Mouse (Mus musculus): ENCODE results near the gene Akt2. TPM values are rescaled to one million over a fixed set of nuclear protein-coding genes. Genes with fewer than 3 reads are reported as not detected.
A peak's percentile ranks its signal among the peaks of the same experiment; 100 is the strongest.

Akt2 gene
- polyA plus RNA-seq, 1 experiment from 2014 or later: 75.3 TPM

- H3K4me3 ChIP-seq (replicated peaks; ENCODE audit: low read depth, low read length): no peak overlapping the region
- no peaks in the 10 kb centered on the region for H3K27me3 ChIP-seq (ENCODE audit: insufficient read depth, low read length)
- WGBS: 84% methylated on average over 5 of the region's 5 CpGs
- no peaks in the 10 kb centered on the region for H3K4me1 ChIP-seq (replicated peaks; ENCODE audit: insufficient read depth, low read length)
- ATAC-seq (replicated peaks; ENCODE audit: low FRiP score, low read depth): no peak
- peaks cover 54% of the 10 kb centered on the region for H3K36me3 ChIP-seq (ENCODE audit: insufficient read depth, low read length)
- H3K4me2 ChIP-seq (ENCODE audit: low read length): no peak overlapping the region
- no peak for TF ChIP-seq CTCF (IDR thresholded peaks at IDR 0.05; ENCODE audit: low read depth)
- no peak for DNase-seq (ENCODE audit: low spot score)
- no peak overlapping the region for H3K9ac ChIP-seq (ENCODE audit: low read depth, low read length)
- H3K27ac ChIP-seq: no peak overlapping the region
- H3K9me3 ChIP-seq (replicated peaks; ENCODE audit: low read length): no peaks in the 10 kb centered on the region
These were observed 21.6 kb upstream of the Akt2 start for GRCm38 (mm10) chr7:27569580-27570224.

- Histone ChIP-seq H3K4me2 (ENCODE audit: low read length) (no peak overlapping the region), H3K4me3 (replicated peaks; ENCODE audit: low read depth, low read length) (no peak overlapping the region), H3K27me3 (ENCODE audit: insufficient read depth, low read length) (no peaks in the 10 kb centered on the region), H3K27ac (no peak overlapping the region), H3K9ac (ENCODE audit: low read depth, low read length) (no peak overlapping the region), H3K4me1 (replicated peaks; ENCODE audit: insufficient read depth, low read length) (no peaks in the 10 kb centered on the region), H3K36me3 (ENCODE audit: insufficient read depth, low read length) (peaks cover 57% of the 10 kb centered on the region), H3K9me3 (replicated peaks; ENCODE audit: low read length) (no peaks in the 10 kb centered on the region)
- ATAC-seq (replicated peaks; ENCODE audit: low FRiP score, low read depth) (no peak), DNase-seq (ENCODE audit: low spot score) (no peak)
- WGBS: 97% methylated on average over 4 of the region's 4 CpGs
- TF ChIP-seq CTCF (IDR thresholded peaks at IDR 0.05; ENCODE audit: low read depth): no peak
These were observed 19.2 kb upstream of the Akt2 start for GRCm38 (mm10) chr7:27572133-27572532.

GRCm38 (mm10) chr7:27574124-27574880, 17.1 kb upstream of the Akt2 start:
- Histone ChIP-seq H3K9ac (ENCODE audit: low read depth, low read length) (no peak overlapping the region), H3K36me3 (ENCODE audit: insufficient read depth, low read length) (peaks cover 57% of the 10 kb centered on the region), H3K4me2 (ENCODE audit: low read length) (no peak overlapping the region), H3K27ac (no peak overlapping the region), H3K9me3 (replicated peaks; ENCODE audit: low read length) (no peaks in the 10 kb centered on the region), H3K4me1 (replicated peaks; ENCODE audit: insufficient read depth, low read length) (no peaks in the 10 kb centered on the region), H3K4me3 (replicated peaks; ENCODE audit: low read depth, low read length) (no peak overlapping the region), H3K27me3 (ENCODE audit: insufficient read depth, low read length) (no peaks in the 10 kb centered on the region)
- no peak for DNase-seq (ENCODE audit: low spot score)
- WGBS: 91% methylated on average over 14 of the region's 14 CpGs
- no peak for TF ChIP-seq CTCF (IDR thresholded peaks at IDR 0.05; ENCODE audit: low read depth)
- ATAC-seq (replicated peaks; ENCODE audit: low FRiP score, low read depth): no peak

GRCm38 (mm10) chr7:27576914-27577313, 14.4 kb upstream of the Akt2 start:
- peak; percentile 65 for TF ChIP-seq CTCF (IDR thresholded peaks at IDR 0.05; ENCODE audit: low read depth)
- Histone ChIP-seq H3K27me3 (ENCODE audit: insufficient read depth, low read length) (no peaks in the 10 kb centered on the region), H3K9me3 (replicated peaks; ENCODE audit: low read length) (no peaks in the 10 kb centered on the region), H3K4me2 (ENCODE audit: low read length) (no peak overlapping the region), H3K4me1 (replicated peaks; ENCODE audit: insufficient read depth, low read length) (no peaks in the 10 kb centered on the region), H3K36me3 (ENCODE audit: insufficient read depth, low read length) (peaks cover 66% of the 10 kb centered on the region), H3K27ac (no peak overlapping the region), H3K9ac (ENCODE audit: low read depth, low read length) (no peak overlapping the region), H3K4me3 (replicated peaks; ENCODE audit: low read depth, low read length) (no peak overlapping the region)
- WGBS: 67% methylated on average over 6 of the region's 6 CpGs
- DNase-seq (ENCODE audit: low spot score): peak; percentile 35
- ATAC-seq (replicated peaks; ENCODE audit: low FRiP score, low read depth): no peak

GRCm38 (mm10) chr7:27577589-27577988, 13.8 kb upstream of the Akt2 start:
- TF ChIP-seq CTCF (IDR thresholded peaks at IDR 0.05; ENCODE audit: low read depth): no peak

GRCm38 (mm10) chr7:27578465-27578864, 12.9 kb upstream of the Akt2 start:
- no peak for DNase-seq (ENCODE audit: low spot score)
- H3K9ac ChIP-seq (ENCODE audit: low read depth, low read length): no peak overlapping the region
- no peak overlapping the region for H3K4me2 ChIP-seq (ENCODE audit: low read length)
- no peak overlapping the region for H3K27ac ChIP-seq
- H3K27me3 ChIP-seq (ENCODE audit: insufficient read depth, low read length): no peaks in the 10 kb centered on the region
- 78% methylated on average over 7 of the region's 7 CpGs for WGBS
- no peaks in the 10 kb centered on the region for H3K9me3 ChIP-seq (replicated peaks; ENCODE audit: low read length)
- peaks cover 70% of the 10 kb centered on the region for H3K36me3 ChIP-seq (ENCODE audit: insufficient read depth, low read length)
- ATAC-seq (replicated peaks; ENCODE audit: low FRiP score, low read depth): no peak
- H3K4me1 ChIP-seq (replicated peaks; ENCODE audit: insufficient read depth, low read length): no peaks in the 10 kb centered on the region
- TF ChIP-seq CTCF (IDR thresholded peaks at IDR 0.05; ENCODE audit: low read depth): no peak
- H3K4me3 ChIP-seq (replicated peaks; ENCODE audit: low read depth, low read length): no peak overlapping the region

More at GRCm38 (mm10) chr7:27577589-27577988, 13.8 kb upstream of the Akt2 start:
- H3K27ac ChIP-seq: no peak overlapping the region
- H3K9me3 ChIP-seq (replicated peaks; ENCODE audit: low read length): no peaks in the 10 kb centered on the region
- no peak overlapping the region for H3K4me2 ChIP-seq (ENCODE audit: low read length)
- no peaks in the 10 kb centered on the region for H3K4me1 ChIP-seq (replicated peaks; ENCODE audit: insufficient read depth, low read length)
- no peak overlapping the region for H3K4me3 ChIP-seq (replicated peaks; ENCODE audit: low read depth, low read length)
- H3K36me3 ChIP-seq (ENCODE audit: insufficient read depth, low read length): peaks cover 65% of the 10 kb centered on the region
- no peak for ATAC-seq (replicated peaks; ENCODE audit: low FRiP score, low read depth)
- no peaks in the 10 kb centered on the region for H3K27me3 ChIP-seq (ENCODE audit: insufficient read depth, low read length)
- no peak for DNase-seq (ENCODE audit: low spot score)
- H3K9ac ChIP-seq (ENCODE audit: low read depth, low read length): no peak overlapping the region
- WGBS: 96% methylated on average over 6 of the region's 6 CpGs

All from kidney, postnatal 0 days (tissue).